ENCODE assay signal across 45 mouse cellular contexts in genomic region chr3:108702789-108703188, GRCm38 (mm10). TPM values are rescaled to one million over a fixed set of nuclear protein-coding genes. Genes with fewer than 3 reads are reported as not detected.
"Had no signal": no experiment of that assay in that cellular context is flagged by ENCODE, and none has a peak within 500 bp of the region (broad histone marks: within the 10 kb centered on the region; RNA-seq: fewer than 3 reads in every experiment).

No protein-coding gene starts in this region.

- H3K4me1 ChIP-seq: heart, embryonic 12.5 days; heart, embryonic 13.5 days; heart, embryonic 15.5 days; hindbrain, embryonic 12.5 days; hindbrain, embryonic 13.5 days; hindbrain, embryonic 15.5 days; intestine, embryonic 15.5 days; kidney, embryonic 15.5 days had no signal

- H3K4me3 ChIP-seq: heart, embryonic 12.5 days; heart, embryonic 13.5 days; heart, embryonic 15.5 days; hindbrain, embryonic 10.5 days; hindbrain, embryonic 12.5 days; hindbrain, embryonic 13.5 days; hindbrain, embryonic 15.5 days; intestine, embryonic 15.5 days; kidney, embryonic 15.5 days; layer of hippocampus, adult 2 months; left cerebral cortex, adult 2 months had no signal

- ATAC-seq: hindbrain, embryonic 16.5 days; hindbrain, postnatal 0 days; inflammation-experienced regulatory T-cells, adult 6 months; intestine, embryonic 15.5 days; intestine, embryonic 16.5 days; intestine, postnatal 0 days had no signal

- H3K9ac ChIP-seq: heart, embryonic 12.5 days; heart, embryonic 13.5 days; heart, embryonic 15.5 days; hindbrain, embryonic 12.5 days; hindbrain, embryonic 13.5 days; hindbrain, embryonic 14.5 days; hindbrain, embryonic 15.5 days; intestine, embryonic 15.5 days; kidney, embryonic 15.5 days had no signal

- H3K27ac ChIP-seq: heart, embryonic 13.5 days; heart, embryonic 15.5 days; hindbrain, embryonic 10.5 days; hindbrain, embryonic 12.5 days; hindbrain, embryonic 13.5 days; hindbrain, embryonic 14.5 days; hindbrain, embryonic 15.5 days; hindbrain, postnatal 0 days; intestine, embryonic 15.5 days; kidney, embryonic 15.5 days; kidney, postnatal 0 days; layer of hippocampus, adult 2 months; left cerebral cortex, adult 2 months had no signal

- H3K4me2 ChIP-seq: heart, embryonic 11.5 days; heart, embryonic 12.5 days; heart, embryonic 13.5 days; heart, embryonic 15.5 days; hindbrain, embryonic 12.5 days; hindbrain, embryonic 13.5 days; hindbrain, embryonic 14.5 days; hindbrain, embryonic 15.5 days; intestine, embryonic 15.5 days; kidney, embryonic 15.5 days had no signal

- DNase-seq: heart, postnatal 10 days; heart, postnatal 14 days; heart, postnatal 36 days; heart, postnatal 4 days; kidney, adult 11 months; kidney, adult 18-20 months; kidney, adult 2 months; kidney, adult 8-10 months; kidney, adult 9 months; kidney, postnatal 10 days; kidney, postnatal 14 days; kidney, postnatal 25 days; kidney, postnatal 36 days; kidney, postnatal 4 days; layer of hippocampus, adult 9-11 months; layer of hippocampus, postnatal 36 days had no signal

- H3K27me3 ChIP-seq: heart, embryonic 12.5 days; heart, embryonic 13.5 days; heart, embryonic 15.5 days; hindbrain, embryonic 12.5 days; hindbrain, embryonic 13.5 days; hindbrain, embryonic 15.5 days; intestine, embryonic 15.5 days; kidney, embryonic 15.5 days had no signal

- H3K9me3 ChIP-seq: heart, embryonic 12.5 days; heart, embryonic 13.5 days; heart, embryonic 15.5 days; hindbrain, embryonic 10.5 days; hindbrain, embryonic 12.5 days; hindbrain, embryonic 13.5 days; hindbrain, embryonic 15.5 days; intestine, embryonic 15.5 days; kidney, embryonic 15.5 days had no signal

RNA-seq across cellular contexts. Expression of gene Aknad1, which starts 36.7 kb away (rescaled TPM):
- total RNA-seq: heart, postnatal 25 days; heart, postnatal 36 days; hindbrain, postnatal 0 days; layer of hippocampus, adult 18-20 months; layer of hippocampus, adult 8-10 months; layer of hippocampus, postnatal 10 days; layer of hippocampus, postnatal 25 days; left cerebral cortex, adult 2 months had no signal
- polyA plus RNA-seq: heart, embryonic 11.5 days; heart, embryonic 12.5 days; heart, embryonic 14.5 days; heart, embryonic 15.5 days; heart, embryonic 16.5 days; heart, postnatal 0 days; hindbrain, embryonic 11.5 days; hindbrain, embryonic 14.5 days; hindbrain, embryonic 15.5 days; hindbrain, embryonic 16.5 days; hindbrain, postnatal 0 days; inflammation-experienced regulatory T-cells, adult 6 months; kidney, adult 2 months; kidney, embryonic 14.5 days; kidney, postnatal 0 days had no signal
